Mouse (Mus musculus): ENCODE measurements around the gene Creb5.

The Creb5 gene

GRCm38 (mm10) chr6:53696471-53696870 lies 409.4 kb downstream of the Creb5 start:
- no peak for DNase-seq (ENCODE audit: low read depth, low spot score)

- DNase-seq (ENCODE audit: low read depth, low spot score), result no peak
Observed at GRCm38 (mm10) chr6:53696921-53697320, 409.9 kb downstream of the Creb5 start.

- peak; percentile 82 for DNase-seq (ENCODE audit: low read depth, low spot score)
Observed at GRCm38 (mm10) chr6:53698128-53698749, 411.2 kb downstream of the Creb5 start.

GRCm38 (mm10) chr6:53704440-53704839 lies 417.4 kb downstream of the Creb5 start:
- DNase-seq (ENCODE audit: low read depth, low spot score), result no peak

GRCm38 (mm10) chr6:53706604-53707330 lies 419.7 kb downstream of the Creb5 start:
- no peak for DNase-seq (ENCODE audit: low read depth, low spot score)

GRCm38 (mm10) chr6:53707795-53708194 lies 420.7 kb downstream of the Creb5 start:
- no peak for DNase-seq (ENCODE audit: low read depth, low spot score)

- no peak for DNase-seq (ENCODE audit: low read depth, low spot score)
Observed at GRCm38 (mm10) chr6:53709694-53710442, 422.8 kb downstream of the Creb5 start.

GRCm38 (mm10) chr6:53710560-53710959 lies 423.5 kb downstream of the Creb5 start:
- no peak for DNase-seq (ENCODE audit: low read depth, low spot score)

GRCm38 (mm10) chr6:53713152-53713551 lies 426.1 kb downstream of the Creb5 start:
- DNase-seq (ENCODE audit: low read depth, low spot score), result peak; percentile 83

GRCm38 (mm10) chr6:53714908-53715321 lies 427.8 kb downstream of the Creb5 start:
- no peak for DNase-seq (ENCODE audit: low read depth, low spot score)

- no peak for DNase-seq (ENCODE audit: low read depth, low spot score)
Observed at GRCm38 (mm10) chr6:53716013-53716412, 428.9 kb downstream of the Creb5 start.

GRCm38 (mm10) chr6:53720009-53720408 lies 432.9 kb downstream of the Creb5 start:
- no peak for DNase-seq (ENCODE audit: low read depth, low spot score)

GRCm38 (mm10) chr6:53721595-53721994 lies 434.5 kb downstream of the Creb5 start:
- peak; percentile 81 for DNase-seq (ENCODE audit: low read depth, low spot score)

- no peak for DNase-seq (ENCODE audit: low read depth, low spot score)
Observed at GRCm38 (mm10) chr6:53722694-53723093, 435.6 kb downstream of the Creb5 start.

GRCm38 (mm10) chr6:53730487-53730886 lies 443.4 kb downstream of the Creb5 start:
- DNase-seq (ENCODE audit: low read depth, low spot score), result no peak

GRCm38 (mm10) chr6:53730996-53731485 lies 444.0 kb downstream of the Creb5 start:
- DNase-seq (ENCODE audit: low read depth, low spot score), result no peak

- DNase-seq (ENCODE audit: low read depth, low spot score), result no peak
Observed at GRCm38 (mm10) chr6:53733546-53733945, 446.5 kb downstream of the Creb5 start.

- peak; percentile 25 for DNase-seq (ENCODE audit: low read depth, low spot score)
Observed at GRCm38 (mm10) chr6:53733999-53734398, 446.9 kb downstream of the Creb5 start.

- no peak for DNase-seq (ENCODE audit: low read depth, low spot score)
Observed at GRCm38 (mm10) chr6:53735696-53736095, 448.6 kb downstream of the Creb5 start.

GRCm38 (mm10) chr6:53738206-53738605 lies 451.1 kb downstream of the Creb5 start:
- DNase-seq (ENCODE audit: low read depth, low spot score), result no peak

- no peak for DNase-seq (ENCODE audit: low read depth, low spot score)
Observed at GRCm38 (mm10) chr6:53741222-53741621, 454.2 kb downstream of the Creb5 start.
